Mouse (Mus musculus): ENCODE measurements around the gene Creb3l2. TPM values are rescaled to one million over a fixed set of nuclear protein-coding genes. Genes with fewer than 3 reads are reported as not detected.

The Creb3l2 gene
- polyA plus RNA-seq, 1 experiment from 2014 or later: 20.8 TPM

DNA sequence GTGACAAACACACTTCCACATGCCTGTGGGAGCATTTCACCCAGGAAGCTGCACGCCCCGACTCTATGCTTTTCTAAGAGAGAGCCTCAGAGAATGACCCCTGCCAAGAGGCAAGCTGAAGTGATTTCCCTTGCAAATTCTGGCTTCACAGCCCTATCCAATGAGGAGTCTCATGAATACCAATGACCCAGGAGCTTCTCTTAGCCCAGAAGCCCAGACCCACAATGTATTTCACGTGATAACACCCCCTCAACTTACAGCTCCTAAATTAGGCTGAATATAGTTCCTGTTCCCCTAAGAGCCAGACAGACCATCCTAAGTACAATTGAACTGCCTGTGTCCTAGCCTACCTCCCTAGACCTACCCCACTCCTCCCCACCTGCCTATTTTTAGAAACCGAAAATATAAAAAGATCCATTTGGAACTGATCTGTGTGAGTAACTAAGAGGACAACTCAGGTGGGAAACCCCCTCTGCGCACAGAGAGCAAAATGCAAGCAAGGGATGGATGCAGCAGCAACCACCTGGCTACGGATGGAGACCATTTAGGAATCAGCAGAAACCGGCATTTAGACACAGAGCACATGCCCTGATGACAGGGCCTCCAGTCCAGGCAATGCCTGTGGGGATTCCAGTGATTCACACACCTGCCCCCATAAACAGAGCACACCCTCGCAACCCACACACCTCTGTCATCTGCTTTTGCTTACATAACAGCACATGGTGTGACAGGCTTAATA is 144.0 kb downstream of the Creb3l2 start:
- TF ChIP-seq CTCF (IDR thresholded peaks at IDR 0.05; ENCODE audit: low read depth): no peak
- Histone ChIP-seq H3K4me3 (replicated peaks; ENCODE audit: low read depth, low read length) (no peak overlapping the region), H3K4me2 (ENCODE audit: low read length) (no peak overlapping the region), H3K9me3 (replicated peaks; ENCODE audit: low read length) (no peaks in the 10 kb centered on the region), H3K4me1 (replicated peaks; ENCODE audit: insufficient read depth, low read length) (peaks cover 9% of the 10 kb centered on the region), H3K36me3 (ENCODE audit: insufficient read depth, low read length) (no peaks in the 10 kb centered on the region), H3K27me3 (ENCODE audit: insufficient read depth, low read length) (peaks cover 19% of the 10 kb centered on the region), H3K9ac (ENCODE audit: low read depth, low read length) (no peak overlapping the region), H3K27ac (no peak overlapping the region)
- ATAC-seq (replicated peaks; ENCODE audit: low FRiP score, low read depth): no peak
- 61% methylated on average over 8 of the region's 8 CpGs for WGBS
- no peak for DNase-seq (ENCODE audit: low spot score)

DNA sequence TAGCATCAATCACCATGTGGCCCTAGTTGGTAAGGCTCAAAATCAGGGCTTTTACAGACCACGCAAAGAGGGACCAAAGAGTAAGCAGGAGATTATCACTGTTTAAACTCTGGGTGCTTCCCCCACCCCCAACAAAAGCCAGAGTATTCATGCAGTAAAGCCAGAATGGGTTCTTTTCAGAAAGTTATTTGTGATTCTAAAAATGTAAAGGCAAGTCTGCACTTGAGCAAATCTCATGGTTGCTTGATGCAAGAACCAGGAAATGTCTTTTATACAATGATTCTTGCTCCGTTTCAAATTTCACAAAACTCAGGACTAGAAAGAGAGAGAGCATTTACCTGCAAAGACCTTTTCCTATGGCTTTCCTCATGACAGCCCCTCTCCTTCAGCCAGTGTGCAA is 149.9 kb downstream of the Creb3l2 start:
- 88% methylated on average over 2 of the region's 2 CpGs for WGBS
- Histone ChIP-seq H3K27ac (no peak overlapping the region), H3K4me2 (ENCODE audit: low read length) (no peak overlapping the region), H3K4me1 (replicated peaks; ENCODE audit: insufficient read depth, low read length) (no peaks in the 10 kb centered on the region), H3K36me3 (ENCODE audit: insufficient read depth, low read length) (no peaks in the 10 kb centered on the region), H3K27me3 (ENCODE audit: insufficient read depth, low read length) (no peaks in the 10 kb centered on the region), H3K9me3 (replicated peaks; ENCODE audit: low read length) (no peaks in the 10 kb centered on the region), H3K9ac (ENCODE audit: low read depth, low read length) (no peak overlapping the region), H3K4me3 (replicated peaks; ENCODE audit: low read depth, low read length) (no peak overlapping the region)
- no peak for TF ChIP-seq CTCF (IDR thresholded peaks at IDR 0.05; ENCODE audit: low read depth)
- no peak for DNase-seq (ENCODE audit: low spot score)
- no peak for ATAC-seq (replicated peaks; ENCODE audit: low FRiP score, low read depth)

DNA sequence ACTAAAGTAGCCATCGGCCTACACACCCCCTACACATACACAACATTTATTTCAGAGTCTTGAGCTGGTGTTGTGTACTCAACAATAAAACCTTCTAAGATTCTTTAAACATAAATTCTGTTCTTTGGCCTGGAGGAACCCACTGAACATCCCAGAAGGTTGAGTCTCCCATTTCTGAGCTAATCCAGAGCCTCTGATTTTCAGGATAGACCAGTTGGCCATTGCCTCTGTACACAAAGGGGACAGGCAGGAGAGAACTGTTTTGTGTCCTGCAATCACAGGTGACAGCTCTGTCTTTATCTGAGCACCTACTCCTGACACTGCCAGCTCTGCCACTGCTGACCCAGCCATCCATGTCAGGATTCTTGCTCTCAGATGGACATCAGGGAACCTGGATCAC is 150.8 kb downstream of the Creb3l2 start:
- H3K36me3 ChIP-seq (ENCODE audit: insufficient read depth, low read length): no peaks in the 10 kb centered on the region
- DNase-seq (ENCODE audit: low spot score) (no peak), ATAC-seq (replicated peaks; ENCODE audit: low FRiP score, low read depth) (no peak)
- H3K4me3 ChIP-seq (replicated peaks; ENCODE audit: low read depth, low read length): no peak overlapping the region
- H3K4me2 ChIP-seq (ENCODE audit: low read length): no peak overlapping the region
- 88% methylated on average over 1 of the region's 1 CpGs for WGBS
- no peaks in the 10 kb centered on the region for H3K27me3 ChIP-seq (ENCODE audit: insufficient read depth, low read length)
- no peak overlapping the region for H3K27ac ChIP-seq
- TF ChIP-seq CTCF (IDR thresholded peaks at IDR 0.05; ENCODE audit: low read depth): no peak
- H3K4me1 ChIP-seq (replicated peaks; ENCODE audit: insufficient read depth, low read length): no peaks in the 10 kb centered on the region
- no peaks in the 10 kb centered on the region for H3K9me3 ChIP-seq (replicated peaks; ENCODE audit: low read length)
- H3K9ac ChIP-seq (ENCODE audit: low read depth, low read length): no peak overlapping the region

DNA sequence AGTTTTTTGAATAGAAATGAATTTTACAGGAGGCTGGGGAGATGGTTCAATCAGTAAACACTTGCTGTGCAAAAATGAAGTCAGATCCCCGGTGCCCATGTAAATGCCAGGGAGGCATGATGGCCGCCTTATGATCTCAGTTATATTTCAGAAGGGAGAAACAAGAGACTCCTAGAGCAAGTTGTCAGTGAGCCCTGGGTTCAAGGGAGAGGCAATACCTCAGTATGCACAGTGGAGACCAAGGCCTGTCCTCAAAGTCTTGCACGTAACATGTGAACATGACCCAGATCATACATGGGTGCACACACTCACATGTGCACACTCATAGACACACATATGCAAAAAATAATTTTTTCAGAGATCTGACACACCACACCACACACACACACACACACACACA is 151.3 kb downstream of the Creb3l2 start:
- ATAC-seq (replicated peaks; ENCODE audit: low FRiP score, low read depth) (no peak), DNase-seq (ENCODE audit: low spot score) (no peak)
- Histone ChIP-seq H3K9ac (ENCODE audit: low read depth, low read length) (no peak overlapping the region), H3K4me3 (replicated peaks; ENCODE audit: low read depth, low read length) (no peak overlapping the region), H3K4me2 (ENCODE audit: low read length) (no peak overlapping the region), H3K9me3 (replicated peaks; ENCODE audit: low read length) (no peaks in the 10 kb centered on the region), H3K27me3 (ENCODE audit: insufficient read depth, low read length) (no peaks in the 10 kb centered on the region), H3K4me1 (replicated peaks; ENCODE audit: insufficient read depth, low read length) (no peaks in the 10 kb centered on the region), H3K36me3 (ENCODE audit: insufficient read depth, low read length) (no peaks in the 10 kb centered on the region), H3K27ac (no peak overlapping the region)
- TF ChIP-seq CTCF (IDR thresholded peaks at IDR 0.05; ENCODE audit: low read depth): no peak
- 95% methylated on average over 3 of the region's 3 CpGs for WGBS

DNA sequence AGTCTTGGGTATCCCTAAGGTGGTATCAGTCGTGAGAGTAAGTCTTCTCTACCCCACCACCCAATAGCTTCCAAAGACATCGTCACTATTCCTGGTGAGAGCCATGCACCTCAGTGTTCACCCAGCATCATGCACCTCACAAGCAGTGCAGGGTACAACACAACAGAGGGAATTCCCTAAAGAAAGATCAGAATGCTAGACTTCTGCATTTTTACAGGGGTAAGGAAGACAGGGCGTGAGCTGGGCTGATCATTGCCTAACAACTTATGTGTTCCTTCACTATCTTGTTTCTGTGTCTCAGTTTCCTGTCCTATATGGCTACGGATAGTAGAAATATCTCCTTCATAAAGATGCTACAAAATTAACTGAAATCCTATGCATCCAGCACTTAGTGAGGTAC is 155.8 kb downstream of the Creb3l2 start:
- Histone ChIP-seq H3K9me3 (replicated peaks; ENCODE audit: low read length) (no peaks in the 10 kb centered on the region), H3K27me3 (ENCODE audit: insufficient read depth, low read length) (no peaks in the 10 kb centered on the region), H3K4me1 (replicated peaks; ENCODE audit: insufficient read depth, low read length) (no peaks in the 10 kb centered on the region), H3K4me3 (replicated peaks; ENCODE audit: low read depth, low read length) (no peak overlapping the region), H3K4me2 (ENCODE audit: low read length) (no peak overlapping the region), H3K9ac (ENCODE audit: low read depth, low read length) (no peak overlapping the region), H3K27ac (no peak overlapping the region), H3K36me3 (ENCODE audit: insufficient read depth, low read length) (no peaks in the 10 kb centered on the region)
- DNase-seq (ENCODE audit: low spot score): no peak
- TF ChIP-seq CTCF (IDR thresholded peaks at IDR 0.05; ENCODE audit: low read depth): no peak
- no peak for ATAC-seq (replicated peaks; ENCODE audit: low FRiP score, low read depth)
- 89% methylated on average over 4 of the region's 4 CpGs for WGBS

DNA sequence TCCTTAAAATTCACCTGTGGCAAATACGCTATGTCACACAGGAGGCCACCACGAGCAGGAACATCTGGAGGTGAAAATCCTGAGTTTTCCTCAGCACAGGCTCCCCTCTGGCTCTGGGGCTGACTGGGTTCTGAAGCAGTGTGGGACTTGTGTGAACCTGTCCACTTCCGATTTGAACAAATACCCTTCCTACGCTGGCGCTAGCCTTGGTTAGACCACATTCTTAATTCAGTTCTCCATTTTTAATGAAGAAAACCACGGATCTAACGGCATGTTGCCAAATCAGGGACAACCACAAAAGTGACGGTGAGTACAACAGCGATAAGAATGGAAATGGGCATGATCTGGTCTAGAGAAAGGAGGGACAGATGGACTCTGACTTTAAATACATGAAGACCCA is 157.1 kb downstream of the Creb3l2 start:
- 93% methylated on average over 9 of the region's 9 CpGs for WGBS
- Histone ChIP-seq H3K27ac (no peak overlapping the region), H3K9ac (ENCODE audit: low read depth, low read length) (no peak overlapping the region), H3K4me2 (ENCODE audit: low read length) (no peak overlapping the region), H3K4me1 (replicated peaks; ENCODE audit: insufficient read depth, low read length) (no peaks in the 10 kb centered on the region), H3K36me3 (ENCODE audit: insufficient read depth, low read length) (no peaks in the 10 kb centered on the region), H3K4me3 (replicated peaks; ENCODE audit: low read depth, low read length) (no peak overlapping the region), H3K27me3 (ENCODE audit: insufficient read depth, low read length) (no peaks in the 10 kb centered on the region), H3K9me3 (replicated peaks; ENCODE audit: low read length) (no peaks in the 10 kb centered on the region)
- no peak for DNase-seq (ENCODE audit: low spot score)
- no peak for ATAC-seq (replicated peaks; ENCODE audit: low FRiP score, low read depth)
- no peak for TF ChIP-seq CTCF (IDR thresholded peaks at IDR 0.05; ENCODE audit: low read depth)

DNA sequence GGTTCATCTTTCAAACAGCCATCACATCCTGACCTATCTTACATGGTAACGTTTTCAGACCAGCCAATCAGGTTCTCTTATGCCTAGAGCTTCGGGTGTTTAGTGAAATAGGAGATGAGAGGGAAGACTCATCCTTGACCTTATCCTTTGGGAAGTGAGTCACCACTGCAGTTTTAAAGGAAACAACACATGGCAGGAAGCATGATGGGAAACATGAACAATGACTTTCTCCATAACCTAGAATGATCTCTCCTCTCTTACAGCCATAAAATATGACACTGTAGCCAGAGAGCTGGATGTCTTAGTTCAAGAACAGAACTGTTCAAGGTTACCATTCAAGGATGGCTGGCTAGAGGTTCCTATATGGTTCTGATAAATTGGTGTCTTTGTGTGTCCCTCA is 158.6 kb downstream of the Creb3l2 start:
- 21% methylated on average over 2 of the region's 2 CpGs for WGBS
- Histone ChIP-seq H3K27me3 (ENCODE audit: insufficient read depth, low read length) (no peaks in the 10 kb centered on the region), H3K27ac (no peak overlapping the region), H3K9ac (ENCODE audit: low read depth, low read length) (no peak overlapping the region), H3K4me1 (replicated peaks; ENCODE audit: insufficient read depth, low read length) (no peaks in the 10 kb centered on the region), H3K36me3 (ENCODE audit: insufficient read depth, low read length) (no peaks in the 10 kb centered on the region), H3K9me3 (replicated peaks; ENCODE audit: low read length) (no peaks in the 10 kb centered on the region), H3K4me3 (replicated peaks; ENCODE audit: low read depth, low read length) (no peak overlapping the region), H3K4me2 (ENCODE audit: low read length) (no peak overlapping the region)
- TF ChIP-seq CTCF (IDR thresholded peaks at IDR 0.05; ENCODE audit: low read depth): no peak
- DNase-seq (ENCODE audit: low spot score): peak; percentile 19
- no peak for ATAC-seq (replicated peaks; ENCODE audit: low FRiP score, low read depth)

Measured in kidney, postnatal 0 days (tissue).